Mouse (Mus musculus) bone marrow macrophage, adult 2 months (primary cell): ENCODE results near the gene Kdm4b.

ENCODE experiments used
- CTCF ChIP-seq: IDR thresholded peaks from 2 replicates; pipeline ENCODE4 v1.5.1; 2012; ENCODE audit warnings: low read depth, mild to moderate bottlenecking, low read length, moderate library complexity
- POLR2A ChIP-seq: IDR thresholded peaks from 2 replicates; pipeline ENCODE4 v1.6.1; 2012; ENCODE audit warnings: mild to moderate bottlenecking, low read depth, low read length, borderline replicate concordance

GRCm38 (mm10) chr17:56300186-56300585 lies 25.7 kb upstream of the Kdm4b start, which contains the start of gene Arrdc5:
- TF ChIP-seq POLR2A (no peak), CTCF (no peak)
